Mouse (Mus musculus): Measurements from ENCODE around the gene Wdfy1.

The Wdfy1 gene

DNA sequence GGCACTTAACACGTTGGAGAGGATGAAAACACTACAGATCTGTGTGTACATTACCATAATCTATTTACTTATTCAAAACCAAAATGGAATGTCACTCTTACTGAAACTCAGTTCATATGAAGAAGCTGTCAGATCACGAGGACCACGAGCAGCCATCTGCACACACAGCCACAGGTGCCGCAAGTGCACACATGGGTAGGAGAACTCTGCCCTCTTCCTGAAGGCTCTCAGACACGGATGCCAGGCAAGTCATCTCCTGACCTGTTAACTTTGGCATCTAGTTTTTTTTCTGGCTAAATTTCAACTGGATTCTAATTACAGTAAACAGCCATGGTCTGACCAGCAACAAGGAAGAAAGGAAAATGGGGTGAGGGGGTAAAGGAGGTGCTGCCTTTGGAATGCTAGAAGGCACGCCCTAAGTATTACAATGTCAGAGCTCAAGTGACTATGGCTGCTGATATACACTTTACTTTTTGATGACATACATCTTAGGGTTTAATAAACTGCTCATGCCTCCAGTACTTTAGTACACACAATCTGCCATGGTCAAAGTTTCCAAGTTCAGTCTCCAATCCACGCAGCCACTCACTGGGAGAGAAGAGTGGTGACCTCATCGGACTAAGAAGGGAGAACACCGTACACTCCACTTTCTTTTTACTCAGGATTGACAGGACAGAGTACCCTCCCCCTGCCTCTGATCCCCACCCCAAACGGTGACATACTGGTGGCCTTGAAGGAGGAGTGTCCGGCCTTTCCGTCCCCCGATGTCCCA is 61.6 kb downstream of the Wdfy1 start:
- in situ Hi-C loops (cut with MboI, MseI) = no loop called here

DNA sequence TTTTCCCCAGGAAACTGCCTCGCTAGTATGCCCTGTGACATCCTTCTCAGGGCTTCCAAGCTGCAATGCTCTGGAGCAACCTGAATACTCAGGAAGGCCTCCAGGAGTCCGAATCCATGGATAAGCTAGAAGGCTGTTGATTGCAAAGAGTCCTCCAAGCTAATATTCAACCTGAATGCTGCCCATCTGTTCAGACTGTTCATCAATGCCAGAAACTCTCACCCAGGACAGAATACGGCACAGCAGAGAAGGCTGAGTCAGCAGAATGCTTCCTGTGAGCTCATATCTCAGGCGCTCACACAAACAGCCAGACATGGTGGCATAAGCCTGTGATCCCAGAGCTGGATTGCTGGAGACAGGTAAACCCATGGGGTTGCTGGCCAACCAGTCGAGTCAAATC is 62.9 kb downstream of the Wdfy1 start:
- in situ Hi-C loops (cut with MboI, MseI) = no loop called here

- in situ Hi-C loops (cut with MboI, MseI) = no loop called here
Measured at GRCm38 (mm10) chr1:79711147-79712126, 64.5 kb downstream of the Wdfy1 start.

DNA sequence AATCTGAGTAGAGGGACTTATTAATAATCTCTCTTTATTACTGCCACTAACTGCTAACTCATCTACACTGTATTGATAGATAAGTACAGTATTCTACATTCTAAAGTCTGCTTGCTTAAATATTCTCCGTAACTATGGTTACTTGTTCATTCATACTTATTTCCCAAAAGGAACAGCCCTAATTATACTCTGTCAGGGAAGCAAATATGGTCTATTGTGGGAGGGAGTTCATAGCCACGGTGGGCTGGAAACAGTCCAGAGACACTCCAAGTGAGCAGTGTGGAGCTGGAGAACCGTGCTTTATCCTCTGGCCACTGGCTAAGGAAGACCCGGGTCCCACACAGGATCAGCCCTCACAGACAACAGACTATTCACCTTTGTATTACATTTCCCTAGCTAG is 65.3 kb downstream of the Wdfy1 start:
- in situ Hi-C loops (cut with MboI, MseI) = no loop called here

DNA sequence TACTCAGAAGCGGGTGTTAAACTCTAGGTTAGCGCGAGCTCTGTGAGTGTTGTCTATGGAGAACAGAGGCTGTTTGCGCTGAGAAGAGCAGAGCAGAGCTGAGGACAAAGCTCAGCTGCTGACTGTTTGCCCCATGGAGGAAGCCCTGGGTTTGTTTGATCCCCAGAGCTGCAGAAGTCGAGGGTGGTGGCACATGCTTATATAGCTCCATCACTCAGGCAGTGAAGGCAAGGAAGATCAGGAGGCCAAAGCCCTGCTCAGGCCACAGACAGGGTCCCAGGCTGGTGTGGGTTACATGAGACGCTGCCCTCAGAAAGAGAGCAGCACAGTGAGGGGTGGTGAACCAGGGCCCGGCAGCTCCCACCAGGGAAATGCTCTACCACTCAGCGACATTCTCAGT is 65.7 kb downstream of the Wdfy1 start:
- in situ Hi-C loops (cut with MboI, MseI) = no loop called here

DNA sequence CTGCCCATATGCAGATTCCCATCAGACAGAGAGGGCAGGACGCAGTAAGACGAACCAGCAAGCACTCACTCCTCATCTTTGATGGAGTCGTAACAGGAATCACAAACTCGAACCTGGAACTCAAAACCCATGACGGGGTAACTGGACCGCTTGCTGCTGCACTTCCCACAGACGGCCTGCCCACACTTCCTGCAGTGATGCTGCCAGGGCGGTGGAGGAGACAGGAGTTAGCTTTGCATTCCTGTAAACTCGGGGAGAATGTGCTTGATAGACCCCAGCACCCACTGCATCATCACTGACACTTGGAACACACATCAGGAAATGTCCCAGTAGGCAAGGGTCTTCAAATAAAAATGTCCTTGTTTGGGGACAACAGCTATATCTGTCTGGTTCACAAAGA is 68.6 kb downstream of the Wdfy1 start:
- in situ Hi-C loops (cut with MboI, MseI) = loop anchor here (10.0 kb wide), 1 partner anchor 457 kb away; no protein-coding TSS in a partner anchor

DNA sequence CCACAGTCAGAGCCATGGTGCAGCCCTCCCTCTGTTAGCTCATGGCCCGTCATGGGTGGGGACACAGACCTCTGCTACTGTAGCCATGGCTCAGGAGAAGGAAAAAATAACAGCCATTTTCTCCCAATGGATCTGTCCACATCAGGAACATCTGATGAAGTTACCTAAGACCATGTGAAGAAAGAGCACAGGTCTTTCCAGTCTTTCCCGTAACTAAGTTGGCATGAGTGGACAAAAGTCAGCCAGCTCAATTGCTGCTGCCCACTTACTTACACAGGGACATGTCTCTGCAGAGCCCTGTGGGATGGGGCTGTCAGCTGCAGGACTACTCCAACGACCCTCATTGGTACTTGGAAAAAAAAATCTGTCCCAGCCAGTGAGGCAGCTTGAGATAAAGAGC is 69.2 kb downstream of the Wdfy1 start:
- in situ Hi-C loops (cut with MboI, MseI) = loop anchor here (10.0 kb wide), 1 partner anchor 458 kb away; no protein-coding TSS in a partner anchor

DNA sequence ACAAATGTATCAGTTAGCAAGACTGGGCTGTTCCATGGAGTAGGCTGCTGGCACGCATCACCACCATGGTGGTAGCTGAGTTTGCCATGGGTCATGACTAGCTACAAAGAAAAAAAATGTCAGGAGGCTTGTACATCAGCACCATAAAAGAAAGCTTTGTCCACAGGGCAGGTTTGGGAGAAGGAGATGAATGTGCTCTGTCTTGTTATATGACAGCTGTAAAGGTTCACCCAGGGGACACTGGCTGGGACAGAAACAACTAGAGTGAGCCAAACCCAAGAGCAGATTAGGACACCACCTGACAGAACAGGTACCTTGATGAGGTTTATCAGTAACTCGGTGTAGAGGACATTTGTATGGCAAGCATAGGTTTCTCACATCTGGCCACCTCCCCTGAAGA is 71.3 kb downstream of the Wdfy1 start:
- in situ Hi-C loops (cut with MboI, MseI) = loop anchor here (10.0 kb wide), 1 partner anchor 460 kb away; no protein-coding TSS in a partner anchor

DNA sequence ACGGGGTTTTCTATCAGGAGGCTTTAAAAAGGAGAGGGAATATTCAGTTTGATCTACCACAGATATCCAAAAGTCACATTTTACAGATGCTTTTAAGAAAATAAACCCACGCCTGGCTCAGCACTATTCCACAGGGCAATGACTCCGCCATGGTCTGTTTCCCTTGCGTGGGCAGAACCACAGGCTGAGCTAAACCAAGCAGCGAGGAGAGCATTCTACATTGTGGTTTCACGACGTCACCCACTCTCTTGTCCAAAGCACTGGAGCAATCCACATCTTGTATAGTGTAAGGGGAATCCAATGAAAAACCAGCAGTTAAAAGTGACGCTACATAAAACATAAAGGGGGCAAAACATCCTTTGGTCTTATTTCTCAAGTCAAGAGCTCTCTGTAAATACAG is 72.4 kb downstream of the Wdfy1 start:
- in situ Hi-C loops (cut with MboI, MseI) = loop anchor here (10.0 kb wide), 1 partner anchor 461 kb away; no protein-coding TSS in a partner anchor

- in situ Hi-C loops (cut with MboI, MseI) = no loop called here
Measured at GRCm38 (mm10) chr1:79698506-79698905, 77.4 kb downstream of the Wdfy1 start.

DNA sequence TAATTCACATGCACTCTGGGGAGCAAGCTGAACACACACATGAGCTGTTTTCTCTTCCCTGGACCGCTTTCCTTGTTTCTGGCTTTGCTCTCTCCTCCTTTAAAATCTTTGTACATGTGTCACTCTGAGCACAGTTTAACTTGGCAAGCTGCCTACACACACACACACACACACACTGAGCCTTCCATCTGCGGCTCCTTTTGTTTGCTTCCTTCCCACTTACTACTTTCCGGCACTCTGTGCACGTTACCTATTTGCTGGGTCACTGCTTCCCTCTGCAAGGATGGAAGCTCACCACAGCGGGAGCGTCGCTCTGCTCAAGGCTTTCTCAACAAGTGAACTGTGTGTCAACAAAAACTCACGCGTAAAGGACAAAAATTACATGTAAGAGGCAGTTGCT is 78.6 kb downstream of the Wdfy1 start:
- in situ Hi-C loops (cut with MboI, MseI) = no loop called here

DNA sequence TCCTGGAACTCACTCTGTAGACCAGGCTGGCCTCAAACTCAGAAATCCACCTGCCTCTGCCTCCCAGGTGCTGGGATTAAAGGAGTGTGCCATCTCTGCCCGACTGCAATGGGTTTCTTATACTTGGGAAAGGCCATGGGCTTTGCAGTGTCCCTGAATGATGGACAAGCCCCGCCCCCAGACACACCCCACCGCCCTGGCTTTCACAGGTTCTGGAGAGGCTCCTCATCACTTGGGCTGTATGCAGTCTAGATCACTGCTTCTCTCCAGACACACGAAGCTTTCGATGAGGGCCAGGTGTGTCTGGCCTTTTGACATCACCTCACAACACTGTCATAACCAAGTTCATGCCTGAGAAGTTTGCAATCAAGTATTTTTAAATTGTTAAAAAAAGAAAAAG is 79.0 kb downstream of the Wdfy1 start:
- in situ Hi-C loops (cut with MboI, MseI) = no loop called here

DNA sequence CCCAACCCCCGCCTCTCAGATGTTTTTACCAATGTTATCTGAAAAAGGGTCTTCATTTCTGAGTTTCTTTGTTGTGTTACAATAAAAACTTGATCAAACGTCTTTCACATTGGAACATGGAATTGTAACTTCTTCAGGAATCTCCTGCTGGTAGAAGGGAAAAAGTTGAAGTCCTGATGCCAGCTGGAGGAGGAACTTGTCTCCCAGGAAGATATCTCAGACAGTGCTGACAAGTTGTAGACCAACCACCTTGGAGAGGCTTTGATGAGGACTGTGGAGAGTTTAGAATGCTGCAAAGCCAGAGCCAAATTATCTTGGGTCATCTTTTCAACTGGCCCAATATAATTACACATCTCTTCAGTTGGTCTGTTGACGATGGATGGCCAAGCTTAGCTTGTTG is 83.5 kb downstream of the Wdfy1 start:
- in situ Hi-C loops (cut with MboI, MseI) = no loop called here

DNA sequence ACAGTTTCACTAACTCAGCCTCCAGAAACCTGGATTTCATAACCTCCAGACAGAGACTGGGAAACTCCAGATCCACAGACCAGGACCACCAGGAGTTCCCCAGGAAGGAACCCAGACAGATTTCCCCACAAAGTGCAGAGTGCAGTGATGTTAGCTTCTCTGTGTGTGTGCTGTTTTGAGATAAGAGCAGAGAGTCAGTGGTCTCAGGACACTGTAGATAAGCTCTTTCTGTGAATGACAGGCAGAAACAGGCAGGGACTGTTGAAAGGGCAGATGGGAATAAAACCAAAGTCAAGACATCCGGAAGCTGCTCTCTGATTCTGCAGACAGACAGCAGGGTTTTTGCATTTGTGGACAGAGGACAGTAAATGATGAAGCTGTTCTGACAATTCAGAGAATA is 88.7 kb downstream of the Wdfy1 start:
- in situ Hi-C loops (cut with MboI, MseI) = no loop called here

GRCm38 (mm10) chr1:79684027-79684426 is 91.9 kb downstream of the Wdfy1 start:
- in situ Hi-C loops (cut with MboI, MseI) = loop anchor here (5.0 kb wide), 1 partner anchor 957 kb away; no protein-coding TSS in a partner anchor

- in situ Hi-C loops (cut with MboI, MseI) = loop anchor here (5.0 kb wide), 1 partner anchor 956 kb away; no protein-coding TSS in a partner anchor
Measured at GRCm38 (mm10) chr1:79682936-79683335, 93.0 kb downstream of the Wdfy1 start.

DNA sequence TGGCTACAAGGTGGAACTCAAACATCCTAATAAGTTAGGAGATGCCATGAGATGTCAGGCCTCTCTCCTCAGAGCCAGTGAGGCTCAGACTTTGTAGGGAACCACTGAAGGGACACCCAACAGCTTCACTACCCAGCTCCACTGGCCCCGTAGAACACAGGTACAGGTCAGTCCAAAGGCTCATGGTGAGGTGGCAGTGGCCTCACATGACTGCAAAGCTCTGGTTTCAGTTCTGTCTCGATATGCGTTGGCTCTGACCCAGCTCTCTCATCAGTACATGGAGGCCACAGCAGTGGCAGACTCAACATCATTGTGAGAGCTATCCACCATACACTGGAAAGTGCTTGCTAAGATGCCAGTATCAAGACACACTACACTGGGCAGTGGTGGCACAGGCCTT is 95.2 kb downstream of the Wdfy1 start:
- in situ Hi-C loops (cut with MboI, MseI) = loop anchor here (5.0 kb wide), 1 partner anchor 953 kb away; no protein-coding TSS in a partner anchor

DNA sequence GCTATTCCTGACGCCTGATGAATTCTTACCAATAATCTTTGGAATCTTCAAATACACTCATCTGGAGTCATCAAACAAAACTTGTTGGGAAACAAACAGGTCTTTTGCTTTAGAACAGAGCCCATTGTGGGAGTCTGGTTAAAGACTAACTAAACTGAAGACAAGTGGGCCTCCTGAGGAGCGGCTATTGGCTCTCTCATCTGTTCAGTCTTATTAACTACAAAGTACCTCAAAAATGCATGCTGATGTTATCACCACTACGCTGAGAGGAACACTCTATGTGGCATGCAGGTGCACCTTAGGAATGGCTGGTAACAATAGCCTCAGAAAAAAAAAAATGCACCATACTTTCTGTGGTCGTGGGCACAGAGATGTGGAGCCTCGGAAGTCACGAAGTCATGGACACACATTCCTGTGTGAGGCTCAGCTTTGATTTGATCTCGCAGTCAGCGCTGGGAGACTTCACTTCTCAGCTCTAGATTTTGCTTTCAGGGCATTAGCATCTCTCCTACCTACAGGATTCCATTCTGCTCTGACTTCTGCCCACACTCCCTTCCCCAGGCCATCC is 97.7 kb downstream of the Wdfy1 start:
- in situ Hi-C loops (cut with MboI, MseI) = no loop called here

DNA sequence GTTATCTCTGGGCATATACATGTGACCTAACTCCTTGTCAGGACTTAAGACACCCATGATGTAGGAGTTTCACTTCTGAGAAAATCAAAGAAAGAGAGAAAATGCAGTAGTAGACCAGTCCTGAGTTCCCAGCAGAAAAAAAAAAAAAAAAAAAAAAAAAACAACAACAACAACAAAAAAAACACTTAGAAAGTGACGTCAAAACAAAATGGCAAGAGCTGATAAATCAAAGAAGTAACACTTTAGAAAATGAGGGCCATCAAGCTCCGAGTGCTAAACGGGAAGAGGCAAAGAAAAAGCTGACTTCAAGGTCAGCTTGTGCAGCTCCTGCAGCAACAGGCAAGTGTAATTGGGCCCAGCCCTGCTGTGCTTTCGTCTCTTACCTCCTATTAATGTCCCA is 100.2 kb downstream of the Wdfy1 start:
- in situ Hi-C loops (cut with MboI, MseI) = no loop called here

DNA sequence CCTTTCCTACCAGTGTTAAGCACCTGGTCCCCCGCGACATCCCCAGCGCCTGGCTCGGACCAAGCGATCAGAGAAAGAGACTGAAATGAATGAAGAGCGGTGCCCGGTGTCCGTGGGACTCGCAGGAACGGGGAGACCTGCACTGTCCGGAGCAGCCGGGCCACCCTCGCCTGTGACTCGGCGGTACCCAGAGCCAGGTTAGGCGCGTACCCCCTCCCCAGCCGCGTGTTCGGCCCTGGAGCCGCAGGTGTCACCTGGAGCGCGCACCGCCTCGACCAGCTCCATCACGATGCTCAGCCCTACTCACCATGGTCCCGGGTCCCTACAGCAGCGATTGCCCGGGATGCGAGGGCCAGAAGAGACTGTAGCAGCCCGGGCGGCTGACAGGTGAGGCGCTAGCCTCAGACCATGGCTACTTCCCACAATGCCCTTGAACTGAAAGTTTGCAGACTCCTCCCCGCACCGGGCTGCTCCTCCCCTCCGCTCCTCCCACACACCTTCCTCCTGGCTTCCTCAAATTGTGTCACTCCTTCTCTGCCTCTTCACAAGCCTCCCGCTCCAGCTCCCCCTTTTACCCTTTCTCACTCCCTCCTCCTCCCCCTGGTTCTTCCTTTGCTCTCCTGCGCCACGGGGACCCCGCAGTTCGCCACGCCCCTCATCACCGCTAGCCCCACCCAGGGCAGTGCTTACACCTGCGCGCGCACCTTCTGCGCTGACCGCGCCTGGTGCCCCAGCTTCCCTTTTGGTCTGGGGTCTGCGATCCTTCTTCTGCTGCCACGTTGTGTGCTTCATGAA is 104.2 kb downstream of the Wdfy1 start, which contains the start of gene Ap1s3:
Ap1s3 (minus strand) TSS at position 430 of the 795 bp plus-strand sequence.
- in situ Hi-C loops (cut with MboI, MseI) = no loop called here

DNA sequence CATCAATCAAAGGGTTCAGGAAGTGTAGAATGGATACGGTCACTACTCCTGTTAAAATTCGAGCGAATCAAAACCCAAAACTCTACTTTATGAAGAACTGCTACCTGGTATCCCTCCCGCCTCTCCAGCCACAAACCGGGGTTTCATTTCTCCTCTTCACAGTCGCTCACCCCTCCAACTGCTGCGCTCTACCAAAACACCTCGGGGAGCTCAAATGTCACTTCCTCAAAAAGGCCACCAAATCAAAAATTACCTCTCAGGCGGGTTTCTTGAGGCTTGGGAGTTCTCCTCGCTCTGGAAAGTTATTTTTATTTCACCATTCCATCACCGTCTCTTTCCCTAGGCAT is 104.8 kb downstream of the Wdfy1 start:
- in situ Hi-C loops (cut with MboI, MseI) = no loop called here

All from regulatory T cell (primary cell).